Mouse (Mus musculus) heart, embryonic 11.5 days (tissue): ENCODE measurements around the gene Foxd3. TPM values are rescaled to one million over a fixed set of nuclear protein-coding genes. Genes with fewer than 3 reads are reported as not detected.
A peak's percentile ranks its signal among the peaks of the same experiment; 100 is the strongest.

ENCODE experiments used
- ATAC-seq: fragments of 200-750 bp; cut with Nextera tagmentation; replicated peaks from 2 replicates; pipeline ENCODE4 v1.8.0; 2017; ENCODE audit warnings: moderate library complexity; ENCODE audit not compliant: insufficient number of reproducible peaks, low FRiP score, low TSS enrichment
- H3K27ac ChIP-seq: fragments of 300-500 bp; sonication (generic); 2 replicates; pipeline ENCODE4 v1.5.1; 2014; ENCODE audit warnings: mild to moderate bottlenecking, low read depth, low read length
- H3K27me3 ChIP-seq: fragments of 300-500 bp; sonication (generic); 2 replicates; pipeline ENCODE4 v1.6.1; 2014; ENCODE audit warnings: mild to moderate bottlenecking, low read length, mixed read lengths; ENCODE audit not compliant: control insufficient read depth, insufficient read depth
- H3K36me3 ChIP-seq: fragments of 300-500 bp; sonication (generic); 2 replicates; pipeline ENCODE4 v1.6.1; 2014; ENCODE audit warnings: mild to moderate bottlenecking, low read length, moderate library complexity, mixed read lengths; ENCODE audit not compliant: control insufficient read depth, insufficient read depth
- H3K4me1 ChIP-seq: fragments of 300-500 bp; sonication (generic); 2 replicates; pipeline ENCODE4 v1.6.1; 2014; ENCODE audit warnings: low read length; ENCODE audit not compliant: control insufficient read depth, insufficient read depth
- H3K4me2 ChIP-seq: fragments of 300-500 bp; sonication (generic); 2 replicates; pipeline ENCODE4 v1.6.1; 2014; ENCODE audit warnings: mild to moderate bottlenecking, moderate library complexity
- H3K4me3 ChIP-seq: fragments of 300-500 bp; sonication (generic); 2 replicates; pipeline ENCODE4 v1.5.1; 2014; ENCODE audit warnings: low read depth, low read length
- H3K9ac ChIP-seq: fragments of 300-500 bp; sonication (generic); 2 replicates; pipeline ENCODE4 v1.6.1; 2014; ENCODE audit warnings: mild to moderate bottlenecking, low read depth, low read length, moderate library complexity
- H3K9me3 ChIP-seq: fragments of 300-500 bp; sonication (generic); replicated peaks from 2 replicates; pipeline ENCODE4 v1.6.1; 2016; ENCODE audit warnings: low read length; ENCODE audit not compliant: control insufficient read depth
- WGBS: fragments of 180-500 bp; shearing (Covaris S2); extraction: QIAGEN DNeasy Blood & Tissue Kit; methylation state at CpG from one replicate; pipeline ENCODE4 v1.1.7; 2014; ENCODE audit not compliant: insufficient replicate concordance; 5-methylcytosine and 5-hydroxymethylcytosine counted together
- polyA plus RNA-seq: library from polyadenylated mRNA; unstranded; fragments of >200 nt; fragmentation: Nextera tagmentation; extraction: Ambion mirVana; gene quantifications from 2 replicates; pipeline ENCODE4 v1.2.1, GENCODE M21; 2014

Gene Foxd3
- polyA plus RNA-seq, 1 experiment from 2014 or later: 0.17 TPM

- WGBS: 9% methylated on average over 12 of the region's 12 CpGs
- Histone ChIP-seq H3K9me3 (no peaks in the 10 kb centered on the region), H3K27me3 (peaks cover 67% of the 10 kb centered on the region), H3K4me3 (no peak overlapping the region), H3K4me1 (peaks cover 5% of the 10 kb centered on the region; the same call in 1 of the 2 replicates), H3K36me3 (no peaks in the 10 kb centered on the region), H3K27ac (no peak overlapping the region), H3K4me2 (no peak overlapping the region), H3K9ac (no peak overlapping the region)
- no peak for ATAC-seq
These were observed 5.9 kb downstream of the Foxd3 start for GRCm38 (mm10) chr4:99661956-99662355.

DNA sequence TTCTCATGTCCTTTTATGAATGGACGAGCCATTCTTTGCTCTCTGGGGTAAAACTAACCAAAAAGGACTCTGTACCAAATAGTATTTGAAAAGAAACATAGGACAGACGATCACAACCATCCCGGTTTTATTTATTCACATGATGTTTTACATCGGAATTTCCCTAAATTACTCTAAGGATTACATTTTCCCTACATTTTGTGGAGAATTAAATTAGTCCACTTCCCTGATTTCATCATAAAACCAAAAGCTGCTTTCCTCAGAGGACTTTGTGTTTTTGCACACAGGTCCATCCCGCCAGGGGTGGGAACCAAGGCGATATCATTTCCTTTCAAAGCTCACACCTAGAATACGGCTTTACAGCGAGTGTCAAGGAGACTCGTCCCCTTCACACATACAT lies 6.3 kb downstream of the Foxd3 start:
- peaks cover 62% of the 10 kb centered on the region for H3K27me3 ChIP-seq
- H3K4me2 ChIP-seq: peak overlapping the region; percentile 11; the same call in 1 of the 2 replicates
- no peak overlapping the region for H3K27ac ChIP-seq
- ATAC-seq: no peak
- no peaks in the 10 kb centered on the region for H3K9me3 ChIP-seq
- H3K36me3 ChIP-seq: no peaks in the 10 kb centered on the region
- H3K4me3 ChIP-seq: no peak overlapping the region
- H3K9ac ChIP-seq: no peak overlapping the region
- H3K4me1 ChIP-seq: peaks cover 2% of the 10 kb centered on the region; the same call in 1 of the 2 replicates
- WGBS: 10% methylated on average over 9 of the region's 9 CpGs

GRCm38 (mm10) chr4:99662841-99663567 lies 6.9 kb downstream of the Foxd3 start:
- H3K27ac ChIP-seq: no peak overlapping the region
- peaks cover 56% of the 10 kb centered on the region for H3K27me3 ChIP-seq
- no peak overlapping the region for H3K9ac ChIP-seq
- 4% methylated on average over 34 of the region's 34 CpGs for WGBS
- H3K4me2 ChIP-seq: peak overlapping the region; percentile 11; the same call in 1 of the 2 replicates
- H3K9me3 ChIP-seq: no peaks in the 10 kb centered on the region
- no peaks in the 10 kb centered on the region for H3K36me3 ChIP-seq
- ATAC-seq: no peak
- no peak overlapping the region for H3K4me3 ChIP-seq
- H3K4me1 ChIP-seq: no peaks in the 10 kb centered on the region; the same call in 1 of the 2 replicates

DNA sequence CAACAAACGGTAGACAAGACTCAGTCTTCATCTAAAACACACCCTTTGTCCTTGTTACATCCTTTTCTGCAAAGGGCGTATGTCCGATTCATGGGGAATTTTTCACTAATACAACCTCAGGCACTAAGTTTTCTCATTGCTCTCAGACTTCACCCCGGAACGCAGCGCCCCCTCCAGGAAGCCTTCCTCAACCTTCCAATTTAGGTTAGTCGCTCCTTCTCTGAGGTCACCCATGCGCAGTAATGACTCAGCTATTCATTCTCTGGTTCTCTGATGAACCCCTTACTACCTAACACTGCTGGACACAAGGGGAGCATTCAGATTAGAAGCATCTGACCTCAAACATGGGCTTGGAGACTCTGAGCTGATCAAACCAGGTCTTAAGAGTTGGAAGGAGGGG lies 7.6 kb downstream of the Foxd3 start:
- whole genome bisulfite sequencing: 17% methylated on average over 8 of the region's 8 CpGs

DNA sequence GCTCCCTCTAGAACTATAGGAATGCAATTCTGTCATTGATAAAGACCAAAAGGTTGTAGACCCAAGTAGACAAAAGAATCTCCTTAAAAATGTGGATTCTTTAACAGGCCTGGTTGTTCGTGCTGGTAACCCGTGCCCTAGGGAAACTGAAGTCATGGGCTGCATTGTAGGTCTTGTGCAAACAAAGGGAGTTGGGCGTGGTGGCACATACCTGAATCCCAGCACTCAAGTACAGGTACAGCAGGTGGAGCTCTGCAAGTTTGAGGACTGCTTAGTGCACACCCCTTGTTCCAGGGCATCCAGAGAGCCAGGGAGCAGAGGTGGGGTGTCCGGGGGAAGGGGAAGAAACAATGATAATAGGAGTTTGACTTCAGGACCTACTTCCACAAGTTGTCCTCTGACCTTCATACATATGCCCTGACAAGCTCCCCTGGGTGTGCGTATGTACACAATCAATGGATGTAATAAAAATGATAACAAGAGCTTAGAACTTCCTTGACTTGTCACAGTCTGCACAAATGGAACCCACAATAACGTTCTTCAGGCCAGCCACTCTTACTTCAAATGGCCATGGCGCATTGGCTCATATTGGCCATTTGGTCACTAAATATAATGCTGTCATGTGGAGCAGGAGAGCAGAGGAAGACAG lies 14.2 kb downstream of the Foxd3 start:
- Histone ChIP-seq H3K27me3 (0 out of 2 replicates have a peak, but pooled peaks cover 4% of the 10 kb centered on the region), H3K36me3 (no peaks in the 10 kb centered on the region), H3K4me2 (no peak overlapping the region), H3K9me3 (no peaks in the 10 kb centered on the region), H3K4me1 (no peaks in the 10 kb centered on the region), H3K9ac (no peak overlapping the region), H3K27ac (no peak overlapping the region), H3K4me3 (no peak overlapping the region)
- WGBS: 82% methylated on average over 7 of the region's 7 CpGs
- ATAC-seq: no peak

More for the DNA sequence above, 7.6 kb downstream of the Foxd3 start:
- H3K27me3 ChIP-seq: peaks cover 55% of the 10 kb centered on the region
- no peaks in the 10 kb centered on the region for H3K9me3 ChIP-seq
- H3K4me3 ChIP-seq: no peak overlapping the region
- H3K4me1 ChIP-seq: no peaks in the 10 kb centered on the region; the same call in 1 of the 2 replicates
- H3K36me3 ChIP-seq: no peaks in the 10 kb centered on the region
- H3K9ac ChIP-seq: no peak overlapping the region
- no peak overlapping the region for H3K27ac ChIP-seq
- H3K4me2 ChIP-seq: no peak overlapping the region
- ATAC-seq: no peak

DNA sequence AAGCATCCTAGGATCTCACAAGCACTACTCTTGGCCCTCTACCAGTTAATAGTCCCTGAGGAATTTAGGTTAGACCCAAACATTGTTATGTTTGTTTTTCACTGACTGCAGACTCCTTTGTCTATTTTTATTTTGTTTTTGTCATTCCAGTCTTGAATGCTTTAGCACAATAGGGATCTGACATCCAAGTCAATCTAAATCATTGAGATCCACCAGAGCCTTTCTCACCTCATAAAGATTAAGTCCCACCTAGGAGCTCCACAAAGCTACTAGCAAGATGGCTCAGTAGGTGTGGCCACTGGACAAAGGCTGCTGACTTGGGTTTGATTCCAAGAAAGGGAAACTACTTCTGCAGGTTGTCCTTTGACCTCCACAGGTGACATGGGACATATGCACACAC lies 19.1 kb downstream of the Foxd3 start:
- Histone ChIP-seq H3K27me3 (no peaks in the 10 kb centered on the region), H3K9ac (no peak overlapping the region), H3K4me3 (no peak overlapping the region), H3K36me3 (no peaks in the 10 kb centered on the region), H3K9me3 (no peaks in the 10 kb centered on the region), H3K27ac (no peak overlapping the region), H3K4me1 (no peaks in the 10 kb centered on the region), H3K4me2 (no peak overlapping the region)
- no peak for ATAC-seq

DNA sequence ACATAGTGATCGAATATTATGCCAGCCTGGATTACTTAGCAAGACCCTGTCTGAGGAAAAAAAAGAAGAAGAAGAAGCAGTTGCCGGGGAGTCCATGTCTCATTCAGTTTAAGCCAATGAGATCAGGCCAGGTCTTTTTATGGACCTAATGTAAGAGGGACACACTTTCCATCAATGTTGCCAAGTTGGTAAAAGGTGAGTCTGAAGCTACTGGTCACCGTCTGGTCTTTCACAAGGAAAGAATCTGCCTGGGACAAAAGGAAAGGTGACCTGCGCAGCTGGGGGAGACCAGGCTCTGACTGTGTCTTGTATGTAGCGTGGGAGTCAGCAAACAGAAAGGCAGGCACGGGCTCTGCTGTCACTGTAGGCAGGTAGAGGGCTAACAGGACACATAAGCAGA lies 27.8 kb downstream of the Foxd3 start:
- 71% methylated on average over 6 of the region's 6 CpGs for WGBS
- ATAC-seq: no peak
- Histone ChIP-seq H3K4me2 (no peak overlapping the region), H3K4me1 (no peaks in the 10 kb centered on the region), H3K4me3 (no peak overlapping the region), H3K9ac (no peak overlapping the region), H3K27ac (no peak overlapping the region), H3K9me3 (no peaks in the 10 kb centered on the region), H3K36me3 (no peaks in the 10 kb centered on the region), H3K27me3 (no peaks in the 10 kb centered on the region)

GRCm38 (mm10) chr4:99686308-99686707 lies 30.2 kb downstream of the Foxd3 start:
- Histone ChIP-seq H3K9me3 (no peaks in the 10 kb centered on the region), H3K4me1 (no peaks in the 10 kb centered on the region)
- no peak for ATAC-seq

More at GRCm38 (mm10) chr4:99686308-99686707, 30.2 kb downstream of the Foxd3 start:
- Histone ChIP-seq H3K4me3 (no peak overlapping the region), H3K4me2 (no peak overlapping the region), H3K27me3 (no peaks in the 10 kb centered on the region), H3K36me3 (no peaks in the 10 kb centered on the region), H3K9ac (no peak overlapping the region), H3K27ac (no peak overlapping the region)
- WGBS: 46% methylated on average over 5 of the region's 5 CpGs
